Mouse (Mus musculus): ENCODE measurements around the gene Slc23a4. TPM values are rescaled to one million over a fixed set of nuclear protein-coding genes. Genes with fewer than 3 reads are reported as not detected.

Gene Slc23a4
- polyA plus RNA-seq, 1 experiment from 2014 or later: 0.78 TPM

GRCm38 (mm10) chr6:34907696-34908260 lies 80.4 kb downstream of the Slc23a4 start:
- H3K9ac ChIP-seq: no peak overlapping the region
- DNase-seq (ENCODE audit: low spot score) (no peak), ATAC-seq (ENCODE audit: low FRiP score) (no peak)
- H3K4me2 ChIP-seq (replicated peaks): no peak overlapping the region
- no peak overlapping the region for H3K27ac ChIP-seq
- no peak overlapping the region for H3K4me3 ChIP-seq (replicated peaks; ENCODE audit: low read length)
- H3K9me3 ChIP-seq (ENCODE audit: control insufficient read depth, low read length): no peaks in the 10 kb centered on the region
- peaks cover 46% of the 10 kb centered on the region for H3K36me3 ChIP-seq (replicated peaks; ENCODE audit: control insufficient read depth, insufficient read depth)
- WGBS: 90% methylated on average over 18 of the region's 18 CpGs
- no peaks in the 10 kb centered on the region for H3K27me3 ChIP-seq (ENCODE audit: control insufficient read depth, insufficient read depth, low read length)
- peaks cover 9% of the 10 kb centered on the region; the same call in 1 of the 2 replicates for H3K4me1 ChIP-seq (replicated peaks; ENCODE audit: control insufficient read depth, insufficient read depth, low read length)

DNA sequence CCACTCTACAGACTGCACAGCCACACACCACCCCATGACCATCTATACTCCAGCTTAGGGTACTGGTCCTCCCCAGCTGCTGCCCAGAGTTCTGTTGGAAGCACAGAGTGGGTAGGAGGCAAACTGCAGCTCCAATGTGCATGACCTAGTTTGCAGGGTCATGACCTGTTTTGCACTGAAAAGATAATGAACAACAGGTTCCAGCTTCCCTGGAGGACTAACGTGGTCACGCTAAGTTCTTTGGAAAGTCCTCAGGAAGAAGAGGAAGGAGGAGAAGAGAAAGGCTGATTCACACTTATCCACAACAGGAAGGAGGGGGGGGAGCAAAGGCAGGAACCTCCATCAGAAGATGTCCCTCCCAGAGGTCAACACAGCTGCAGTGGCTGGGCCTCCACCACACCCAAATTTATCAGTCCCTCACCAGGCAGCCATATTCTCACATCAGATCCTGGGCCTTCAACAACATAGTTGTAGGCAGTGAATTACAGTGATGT lies 81.0 kb downstream of the Slc23a4 start:
- Histone ChIP-seq H3K4me3 (replicated peaks; ENCODE audit: low read length) (no peak overlapping the region), H3K9me3 (ENCODE audit: control insufficient read depth, low read length) (no peaks in the 10 kb centered on the region), H3K36me3 (replicated peaks; ENCODE audit: control insufficient read depth, insufficient read depth) (peaks cover 52% of the 10 kb centered on the region), H3K4me1 (replicated peaks; ENCODE audit: control insufficient read depth, insufficient read depth, low read length) (peaks cover 10% of the 10 kb centered on the region; the same call in 1 of the 2 replicates), H3K27ac (no peak overlapping the region), H3K9ac (no peak overlapping the region), H3K27me3 (ENCODE audit: control insufficient read depth, insufficient read depth, low read length) (no peaks in the 10 kb centered on the region), H3K4me2 (replicated peaks) (no peak overlapping the region)
- ATAC-seq (ENCODE audit: low FRiP score): no peak
- WGBS: 49% methylated on average over 2 of the region's 2 CpGs
- no peak for DNase-seq (ENCODE audit: low spot score)

DNA sequence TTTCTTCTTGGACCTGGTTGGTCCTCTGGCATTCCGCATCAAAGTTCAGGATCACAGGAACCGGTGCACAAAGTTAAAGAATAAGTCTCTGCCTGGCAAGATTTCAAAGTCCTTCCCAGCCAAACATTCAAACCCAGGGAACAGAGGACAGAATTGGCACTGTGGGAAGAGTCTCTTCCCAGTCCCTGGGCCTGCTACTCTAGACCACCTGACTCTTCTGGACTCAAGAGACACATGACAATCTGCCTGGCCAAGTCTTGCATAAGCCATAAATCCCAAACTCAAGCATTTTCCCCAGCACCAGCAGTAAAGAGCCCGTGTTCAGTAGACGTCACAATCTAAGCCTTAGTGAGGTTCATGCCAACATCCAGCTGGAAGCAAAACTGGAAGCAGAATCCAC lies 81.5 kb downstream of the Slc23a4 start:
- peaks cover 57% of the 10 kb centered on the region for H3K36me3 ChIP-seq (replicated peaks; ENCODE audit: control insufficient read depth, insufficient read depth)
- H3K27me3 ChIP-seq (ENCODE audit: control insufficient read depth, insufficient read depth, low read length): no peaks in the 10 kb centered on the region
- no peaks in the 10 kb centered on the region for H3K9me3 ChIP-seq (ENCODE audit: control insufficient read depth, low read length)
- H3K4me2 ChIP-seq (replicated peaks): no peak overlapping the region
- H3K27ac ChIP-seq: no peak overlapping the region
- H3K9ac ChIP-seq: no peak overlapping the region
- no peak for DNase-seq (ENCODE audit: low spot score)
- peaks cover 12% of the 10 kb centered on the region; the same call in 1 of the 2 replicates for H3K4me1 ChIP-seq (replicated peaks; ENCODE audit: control insufficient read depth, insufficient read depth, low read length)
- WGBS: 94% methylated on average over 4 of the region's 4 CpGs
- no peak for ATAC-seq (ENCODE audit: low FRiP score)
- no peak overlapping the region for H3K4me3 ChIP-seq (replicated peaks; ENCODE audit: low read length)

DNA sequence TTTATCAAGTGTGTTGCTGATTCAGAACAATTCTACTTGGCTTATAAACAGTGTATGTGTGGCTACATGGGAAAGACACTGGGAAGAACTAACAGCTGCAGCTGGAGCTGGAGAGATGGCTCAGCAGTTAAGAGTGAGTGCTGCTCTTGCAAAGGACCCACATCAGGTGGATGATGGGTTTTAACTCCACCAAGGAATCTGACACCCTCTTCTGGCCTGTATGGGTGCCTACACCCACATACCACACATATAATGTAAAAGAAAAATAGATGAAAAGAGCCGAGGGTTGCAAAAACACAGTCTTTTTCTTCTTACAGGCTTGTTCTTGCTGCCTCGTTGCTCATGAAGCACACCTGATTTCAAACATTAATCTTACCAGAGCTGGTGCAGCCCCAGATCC lies 82.1 kb downstream of the Slc23a4 start:
- Histone ChIP-seq H3K4me2 (replicated peaks) (no peak overlapping the region), H3K9me3 (ENCODE audit: control insufficient read depth, low read length) (no peaks in the 10 kb centered on the region), H3K4me1 (replicated peaks; ENCODE audit: control insufficient read depth, insufficient read depth, low read length) (peaks cover 12% of the 10 kb centered on the region; the same call in 1 of the 2 replicates), H3K27me3 (ENCODE audit: control insufficient read depth, insufficient read depth, low read length) (no peaks in the 10 kb centered on the region), H3K9ac (no peak overlapping the region), H3K36me3 (replicated peaks; ENCODE audit: control insufficient read depth, insufficient read depth) (peaks cover 61% of the 10 kb centered on the region), H3K4me3 (replicated peaks; ENCODE audit: low read length) (no peak overlapping the region), H3K27ac (no peak overlapping the region)
- no peak for DNase-seq (ENCODE audit: low spot score)
- ATAC-seq (ENCODE audit: low FRiP score): no peak
- 88% methylated on average over 2 of the region's 2 CpGs for WGBS

- Histone ChIP-seq H3K36me3 (replicated peaks; ENCODE audit: control insufficient read depth, insufficient read depth) (peaks cover 67% of the 10 kb centered on the region), H3K27ac (no peak overlapping the region), H3K9ac (no peak overlapping the region), H3K9me3 (ENCODE audit: control insufficient read depth, low read length) (no peaks in the 10 kb centered on the region), H3K4me1 (replicated peaks; ENCODE audit: control insufficient read depth, insufficient read depth, low read length) (peaks cover 5% of the 10 kb centered on the region; the same call in 1 of the 2 replicates), H3K4me2 (replicated peaks) (no peak overlapping the region), H3K4me3 (replicated peaks; ENCODE audit: low read length) (no peak overlapping the region), H3K27me3 (ENCODE audit: control insufficient read depth, insufficient read depth, low read length) (no peaks in the 10 kb centered on the region)
- WGBS: 96% methylated on average over 6 of the region's 6 CpGs
- ATAC-seq (ENCODE audit: low FRiP score): no peak
- DNase-seq (ENCODE audit: low spot score): no peak
Observed at GRCm38 (mm10) chr6:34904361-34904760, 83.8 kb downstream of the Slc23a4 start.

- H3K9me3 ChIP-seq (ENCODE audit: control insufficient read depth, low read length): no peaks in the 10 kb centered on the region
- ATAC-seq (ENCODE audit: low FRiP score) (no peak), DNase-seq (ENCODE audit: low spot score) (no peak)
- H3K27me3 ChIP-seq (ENCODE audit: control insufficient read depth, insufficient read depth, low read length): no peaks in the 10 kb centered on the region
- no peak overlapping the region for H3K9ac ChIP-seq
- no peak overlapping the region for H3K4me3 ChIP-seq (replicated peaks; ENCODE audit: low read length)
- 92% methylated on average over 10 of the region's 10 CpGs for WGBS
- H3K27ac ChIP-seq: no peak overlapping the region
- 0 out of 2 replicates have a peak, but pooled peaks cover 2% of the 10 kb centered on the region for H3K4me1 ChIP-seq (replicated peaks; ENCODE audit: control insufficient read depth, insufficient read depth, low read length)
- H3K36me3 ChIP-seq (replicated peaks; ENCODE audit: control insufficient read depth, insufficient read depth): peaks cover 72% of the 10 kb centered on the region
- H3K4me2 ChIP-seq (replicated peaks): no peak overlapping the region
Observed at GRCm38 (mm10) chr6:34903851-34904250, 84.4 kb downstream of the Slc23a4 start.

- 86% methylated on average over 5 of the region's 5 CpGs for WGBS
- Histone ChIP-seq H3K27me3 (ENCODE audit: control insufficient read depth, insufficient read depth, low read length) (no peaks in the 10 kb centered on the region), H3K9me3 (ENCODE audit: control insufficient read depth, low read length) (no peaks in the 10 kb centered on the region), H3K27ac (no peak overlapping the region), H3K9ac (no peak overlapping the region), H3K4me2 (replicated peaks) (no peak overlapping the region), H3K4me3 (replicated peaks; ENCODE audit: low read length) (no peak overlapping the region), H3K4me1 (replicated peaks; ENCODE audit: control insufficient read depth, insufficient read depth, low read length) (0 out of 2 replicates have a peak, but pooled peaks cover 2% of the 10 kb centered on the region), H3K36me3 (replicated peaks; ENCODE audit: control insufficient read depth, insufficient read depth) (peaks cover 74% of the 10 kb centered on the region)
- ATAC-seq (ENCODE audit: low FRiP score): no peak
- no peak for DNase-seq (ENCODE audit: low spot score)
Observed at GRCm38 (mm10) chr6:34903441-34903840, 84.8 kb downstream of the Slc23a4 start.

DNA sequence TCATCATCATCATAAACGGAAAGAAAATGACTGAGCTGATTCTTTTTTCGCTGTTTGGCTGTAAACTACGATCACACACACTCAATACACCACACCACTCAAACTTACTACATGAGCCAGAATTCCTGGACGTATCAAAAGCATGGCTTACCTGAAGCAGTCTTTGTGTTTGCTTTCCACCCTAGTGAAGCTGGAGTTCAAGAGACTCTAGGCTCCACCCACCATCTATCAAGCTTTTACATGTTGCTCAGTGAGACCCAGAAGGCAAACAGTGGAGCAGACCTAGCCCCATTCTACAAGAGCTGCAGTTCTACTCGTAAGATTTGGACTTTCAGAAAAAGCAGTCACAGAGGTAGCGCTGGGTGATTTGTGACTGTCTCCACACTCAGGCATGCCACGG lies 85.6 kb downstream of the Slc23a4 start:
- WGBS: 92% methylated on average over 7 of the region's 7 CpGs
- Histone ChIP-seq H3K9me3 (ENCODE audit: control insufficient read depth, low read length) (no peaks in the 10 kb centered on the region), H3K4me1 (replicated peaks; ENCODE audit: control insufficient read depth, insufficient read depth, low read length) (0 out of 2 replicates have a peak, but pooled peaks cover 2% of the 10 kb centered on the region), H3K27ac (no peak overlapping the region), H3K4me3 (replicated peaks; ENCODE audit: low read length) (no peak overlapping the region), H3K36me3 (replicated peaks; ENCODE audit: control insufficient read depth, insufficient read depth) (peaks cover 74% of the 10 kb centered on the region), H3K27me3 (ENCODE audit: control insufficient read depth, insufficient read depth, low read length) (no peaks in the 10 kb centered on the region), H3K4me2 (replicated peaks) (no peak overlapping the region), H3K9ac (no peak overlapping the region)
- no peak for ATAC-seq (ENCODE audit: low FRiP score)
- no peak for DNase-seq (ENCODE audit: low spot score)

DNA sequence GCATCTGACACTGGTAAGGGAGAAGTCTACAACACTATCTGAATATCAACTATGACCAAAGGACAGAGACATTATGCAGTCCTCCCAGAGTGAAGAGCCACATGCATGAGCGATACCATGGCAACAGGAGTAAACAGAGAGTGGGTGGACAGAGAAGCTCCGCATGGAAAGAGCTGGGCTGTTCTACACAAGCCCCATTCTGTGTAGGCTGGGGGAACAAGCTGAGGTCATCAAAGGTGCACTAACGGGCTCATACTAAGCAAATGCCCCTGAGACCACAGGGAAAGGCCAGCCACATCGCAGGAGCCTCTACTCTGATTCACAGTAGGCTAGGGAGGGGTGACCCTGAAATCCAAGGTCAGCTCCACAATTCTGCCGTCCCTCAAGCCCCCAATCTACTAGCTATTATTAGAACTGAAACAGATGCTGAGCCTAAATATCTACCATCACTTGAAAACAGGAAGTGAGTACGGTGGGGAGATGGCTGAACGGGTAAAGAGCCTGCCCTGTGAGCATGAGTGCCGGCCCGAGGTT lies 86.2 kb downstream of the Slc23a4 start:
- Histone ChIP-seq H3K9me3 (ENCODE audit: control insufficient read depth, low read length) (no peaks in the 10 kb centered on the region), H3K4me1 (replicated peaks; ENCODE audit: control insufficient read depth, insufficient read depth, low read length) (0 out of 2 replicates have a peak, but pooled peaks cover 2% of the 10 kb centered on the region), H3K4me2 (replicated peaks) (no peak overlapping the region), H3K27me3 (ENCODE audit: control insufficient read depth, insufficient read depth, low read length) (no peaks in the 10 kb centered on the region), H3K4me3 (replicated peaks; ENCODE audit: low read length) (no peak overlapping the region), H3K36me3 (replicated peaks; ENCODE audit: control insufficient read depth, insufficient read depth) (peaks cover 75% of the 10 kb centered on the region), H3K9ac (no peak overlapping the region), H3K27ac (no peak overlapping the region)
- WGBS: 56% methylated on average over 9 of the region's 9 CpGs
- ATAC-seq (ENCODE audit: low FRiP score) (no peak), DNase-seq (ENCODE audit: low spot score) (no peak)

Measured in hindbrain, embryonic 14.5 days (tissue).